Mouse (Mus musculus) liver, adult (tissue): Measurements from ENCODE around the gene Osbpl3.

Source experiments
- GATA4 ChIP-seq: IDR thresholded peaks from 2 replicates; pipeline ENCODE4 v1.6.1; 2014; ENCODE audit warnings: mild to moderate bottlenecking, low read length; ENCODE audit not compliant: insufficient replicate concordance

The Osbpl3 gene

GRCm38 (mm10) chr6:50372516-50373424 lies 83.2 kb downstream of the Osbpl3 start:
- TF ChIP-seq GATA4, result no peak

GRCm38 (mm10) chr6:50371501-50372086 lies 84.4 kb downstream of the Osbpl3 start:
- no peak for TF ChIP-seq GATA4

DNA sequence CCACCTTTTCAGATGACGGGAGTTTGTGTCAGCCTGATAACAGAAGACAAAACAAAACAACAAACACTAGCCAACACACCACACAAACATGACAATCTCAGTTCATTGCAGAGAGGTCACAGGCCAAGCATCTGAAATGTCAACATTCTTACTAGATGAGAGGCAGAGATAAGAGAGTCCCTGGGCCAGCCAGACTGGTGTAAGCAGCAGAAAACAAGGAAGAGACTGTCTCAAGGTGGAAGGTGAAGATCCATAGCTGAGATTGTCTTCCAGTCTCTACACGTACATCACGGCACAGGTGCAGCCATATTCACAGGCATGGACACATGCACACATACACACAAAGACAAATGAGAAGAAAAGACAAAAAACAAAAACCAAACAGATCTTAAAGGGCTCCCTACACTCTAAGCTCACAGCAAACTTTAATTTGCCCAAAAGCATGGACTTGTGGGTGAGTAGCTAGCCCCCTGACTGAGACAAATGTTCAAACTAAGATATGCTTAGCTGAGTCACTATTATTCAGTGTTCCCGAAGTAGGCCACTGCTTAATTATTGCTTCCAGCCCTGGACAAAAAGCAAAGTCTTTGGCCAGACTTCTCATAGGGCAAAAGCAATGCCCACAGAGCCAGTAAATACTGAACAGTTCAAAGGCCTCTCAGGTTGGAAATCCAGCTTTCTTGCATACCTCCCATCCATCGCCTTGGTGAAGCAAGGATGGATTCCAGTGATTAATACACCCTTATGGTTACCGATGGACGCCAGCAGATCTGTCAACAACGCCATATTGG lies 87.3 kb downstream of the Osbpl3 start:
- TF ChIP-seq GATA4, result no peak

GRCm38 (mm10) chr6:50367836-50368235 lies 88.2 kb downstream of the Osbpl3 start:
- TF ChIP-seq GATA4, result no peak

- TF ChIP-seq GATA4, result no peak
These were observed 89.3 kb downstream of the Osbpl3 start for GRCm38 (mm10) chr6:50366724-50367123.

GRCm38 (mm10) chr6:50366319-50366718 lies 89.7 kb downstream of the Osbpl3 start:
- TF ChIP-seq GATA4, result no peak

- TF ChIP-seq GATA4, result no peak
These were observed 91.6 kb downstream of the Osbpl3 start for GRCm38 (mm10) chr6:50364364-50364763.

- no peak for TF ChIP-seq GATA4
These were observed 92.6 kb downstream of the Osbpl3 start for GRCm38 (mm10) chr6:50363385-50363784.

DNA sequence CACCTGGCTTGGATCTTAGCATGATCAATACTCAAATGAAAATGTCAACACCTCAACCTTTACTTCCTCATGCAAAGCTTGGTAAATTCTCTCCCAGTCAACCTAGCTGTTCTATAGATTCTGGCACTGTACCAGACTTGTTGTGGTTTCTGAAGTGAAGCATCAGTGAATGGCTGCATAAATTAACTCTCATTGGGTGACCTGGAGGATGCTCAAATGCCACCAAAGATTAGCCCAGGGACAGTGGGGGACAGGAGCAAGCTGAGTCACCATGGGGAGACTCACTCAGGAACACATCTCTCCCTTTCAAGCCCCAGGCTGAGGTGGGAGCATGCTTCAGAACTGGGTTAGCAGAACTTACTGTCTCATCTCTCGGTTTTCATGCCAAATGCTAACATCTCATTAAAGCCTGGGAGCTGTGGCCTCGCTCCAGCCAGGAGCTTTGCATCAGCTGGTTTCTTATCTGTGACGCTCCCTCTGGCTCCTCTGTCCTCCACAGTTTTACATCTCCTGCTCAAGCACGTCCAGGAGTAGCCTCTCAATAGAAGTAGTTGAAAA lies 93.2 kb downstream of the Osbpl3 start:
- no peak for TF ChIP-seq GATA4

DNA sequence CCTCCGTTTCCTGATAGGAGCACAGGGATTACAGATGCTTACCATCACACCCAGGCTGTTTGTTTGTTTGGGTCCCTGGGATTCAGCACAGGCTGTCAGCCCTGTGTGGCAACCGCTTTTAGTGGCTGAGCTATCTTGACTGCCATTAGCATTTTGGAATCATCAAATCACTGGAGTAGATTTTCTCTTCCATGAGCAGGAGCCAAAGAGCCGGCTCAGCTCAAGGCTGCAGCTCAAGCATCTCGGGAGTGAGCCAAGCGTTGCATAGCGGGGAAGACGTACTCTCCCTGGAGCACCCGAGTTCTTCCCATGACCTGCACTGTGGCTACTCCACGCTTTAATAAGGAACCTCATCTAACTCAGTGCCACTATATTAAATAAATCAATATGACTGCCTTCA lies 93.8 kb downstream of the Osbpl3 start:
- no peak for TF ChIP-seq GATA4

DNA sequence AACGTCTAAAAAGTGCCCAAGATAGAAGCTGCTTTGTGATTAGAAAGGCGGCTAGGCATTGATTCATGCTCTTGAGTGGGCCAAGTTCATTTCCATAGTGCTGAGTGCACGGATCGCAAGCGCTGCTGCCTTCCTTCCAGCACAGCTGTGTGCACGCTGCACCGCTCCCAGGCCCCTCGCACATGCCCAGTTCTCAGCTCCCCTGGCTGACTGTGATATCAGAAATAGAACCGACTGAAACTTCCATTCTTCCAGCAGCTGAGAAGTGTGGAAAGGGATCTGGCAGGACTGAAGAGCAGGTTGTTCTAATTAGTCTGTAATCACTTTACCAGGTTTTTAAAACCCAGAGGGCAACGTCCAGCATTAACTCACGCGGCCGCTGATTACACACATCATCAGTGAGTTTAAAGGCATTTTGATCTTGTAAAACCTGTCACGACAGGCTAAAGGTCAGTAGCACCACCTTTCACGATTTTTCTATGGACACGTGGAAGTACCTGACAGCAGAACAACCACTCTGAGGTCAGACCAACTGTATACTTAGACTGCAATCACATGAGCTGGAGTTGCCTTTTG lies 97.8 kb downstream of the Osbpl3 start:
- no peak for TF ChIP-seq GATA4

DNA sequence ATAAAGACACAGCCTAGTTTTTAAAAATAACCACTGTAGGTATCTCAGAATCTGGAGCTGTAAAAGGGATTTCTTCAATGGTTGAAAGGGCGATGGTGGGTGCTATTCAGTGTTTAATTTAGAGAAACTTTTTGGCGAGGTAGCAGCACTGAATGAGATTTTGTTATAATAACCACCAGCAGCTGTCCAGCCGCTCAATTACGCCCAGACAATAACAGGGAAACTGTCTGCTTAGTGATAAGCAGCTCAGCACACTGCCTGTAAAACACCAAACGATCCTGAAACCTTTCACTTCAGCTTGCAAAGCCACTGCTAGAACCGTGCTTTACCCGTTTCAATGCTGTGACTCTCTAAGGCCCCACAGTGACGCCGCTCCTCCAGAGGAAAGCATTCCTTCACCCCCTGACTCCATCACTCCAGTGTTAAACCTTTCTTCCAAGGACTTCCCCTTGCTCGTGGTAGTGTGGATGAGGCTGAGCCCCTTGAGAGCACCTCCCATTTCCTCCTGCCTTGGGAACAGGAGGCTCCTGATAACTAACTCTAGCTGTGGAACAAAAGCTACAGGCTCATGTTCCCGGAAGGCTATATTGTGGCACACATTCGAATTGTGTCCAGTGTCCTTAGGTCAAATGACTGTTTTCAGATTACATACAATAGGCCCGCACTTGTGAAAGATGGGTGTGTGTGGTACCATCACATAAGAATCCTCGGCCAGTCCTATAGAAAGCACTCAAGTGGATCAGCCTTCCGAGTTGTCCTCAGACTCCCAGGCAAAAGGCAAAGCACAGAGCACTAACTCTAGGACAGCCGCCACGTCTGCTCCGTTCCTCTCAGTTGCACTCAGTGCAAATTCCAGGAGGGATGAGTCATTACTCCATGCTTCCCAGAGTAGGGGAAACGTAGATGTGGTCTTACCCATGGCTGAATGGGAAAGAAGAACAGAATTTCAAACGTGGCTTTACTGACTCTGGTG lies 101.0 kb downstream of the Osbpl3 start:
- no peak; the same call in 1 of the 2 replicates for TF ChIP-seq GATA4

- no peak for TF ChIP-seq GATA4
These were observed 103.2 kb downstream of the Osbpl3 start for GRCm38 (mm10) chr6:50352812-50353211.

DNA sequence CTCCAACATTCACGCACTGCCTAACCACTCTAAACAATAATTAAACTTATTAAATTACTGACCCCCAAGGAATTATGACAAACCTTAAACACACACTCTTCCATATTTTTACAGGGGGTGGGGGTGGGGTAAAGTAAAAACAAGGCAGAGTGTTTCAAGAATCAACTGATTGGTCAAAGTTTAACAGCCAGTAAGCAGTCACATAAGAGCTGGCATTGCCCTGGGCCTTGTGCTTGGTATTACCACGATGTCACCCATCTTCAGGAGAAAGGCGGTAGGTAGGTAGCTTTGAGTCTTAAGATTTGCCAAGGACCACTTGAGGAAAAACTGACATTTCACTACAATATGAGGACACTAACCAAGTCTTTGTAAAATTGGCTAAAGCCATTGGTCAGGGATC lies 105.1 kb downstream of the Osbpl3 start:
- no peak for TF ChIP-seq GATA4

- TF ChIP-seq GATA4, result no peak
These were observed 107.4 kb downstream of the Osbpl3 start for GRCm38 (mm10) chr6:50348619-50349018.
